Comparison of ENCODE assay signal across 22 mouse cellular contexts in the genomic region with DNA sequence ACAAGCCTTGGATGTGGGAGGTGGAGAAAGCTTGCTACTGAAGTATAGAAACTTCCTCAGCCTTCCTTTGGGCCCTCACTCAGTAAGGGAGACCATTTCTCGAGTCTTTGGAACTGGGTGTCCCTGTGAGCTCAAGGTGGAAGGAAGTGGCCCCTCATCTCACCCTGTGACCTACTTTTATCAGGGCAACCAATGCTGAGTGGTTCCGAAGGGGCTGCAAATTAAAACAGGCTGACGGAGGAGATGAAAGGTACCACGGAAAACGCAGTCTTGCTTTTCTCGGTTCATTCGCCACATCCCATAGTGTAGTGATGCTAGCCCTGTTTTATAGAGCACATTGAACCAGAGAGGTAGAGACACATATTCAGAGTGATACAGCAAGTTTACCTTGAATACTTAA.
DNase-seq lines count a peak whose midpoint lies in the region; ATAC-seq and TF ChIP-seq lines count a peak whose summit lies in the region.
"Had no signal": no experiment of that assay in that cellular context is flagged by ENCODE, and none has a peak within 500 bp of the region (broad histone marks: within the 10 kb centered on the region; RNA-seq: fewer than 3 reads in every experiment).

No protein-coding gene starts in this region.

- no peaks in the 10 kb centered on the region for H3K9me3 ChIP-seq in forebrain, embryonic 10.5 days
- H3K9me3 ChIP-seq in forebrain, postnatal 0 days (ENCODE audit: low read length): no peaks in the 10 kb centered on the region
- H3K9me3 ChIP-seq in embryonic facial prominence, embryonic 10.5 days: no peaks in the 10 kb centered on the region
- H3K9me3 ChIP-seq: forebrain, embryonic 15.5 days; heart, embryonic 15.5 days; hindbrain, embryonic 15.5 days had no signal

- no peak for DNase-seq in forebrain, embryonic 10.5 days (ENCODE audit: extremely low spot score, low spot score)
- DNase-seq in forebrain, postnatal 0 days: no peak
- no peak for DNase-seq in embryonic facial prominence, embryonic 10.5 days (ENCODE audit: low spot score)
- peak; percentile 35 to 38 for DNase-seq in thymus, postnatal 10 days (ENCODE audit: low spot score in 2 of 2)
- peak; percentile 44 for DNase-seq in thymus, postnatal 4 days
- DNase-seq in frontal cortex, postnatal 36 days (ENCODE audit: low spot score in 2 of 2): no peak
- no peak for DNase-seq in adrenal gland, postnatal 10 days
- DNase-seq: adrenal gland, adult 8-10 months; B cell, adult 2 months; cerebellum, adult 11 months; cerebellum, adult 8-10 months; cerebellum, postnatal 14 days; gastrocnemius, postnatal 14 days; heart, adult 2 months; heart, postnatal 14 days had no signal

- H3K4me2 ChIP-seq in forebrain, postnatal 0 days (ENCODE audit: low read depth): no peak overlapping the region
- H3K4me2 ChIP-seq: forebrain, embryonic 15.5 days; heart, embryonic 11.5 days; heart, embryonic 15.5 days; hindbrain, embryonic 15.5 days had no signal

- H3K36me3 ChIP-seq in forebrain, embryonic 10.5 days (replicated peaks): no peaks in the 10 kb centered on the region
- no peaks in the 10 kb centered on the region for H3K36me3 ChIP-seq in forebrain, postnatal 0 days (ENCODE audit: insufficient read depth)
- no peaks in the 10 kb centered on the region for H3K36me3 ChIP-seq in embryonic facial prominence, embryonic 10.5 days (replicated peaks)
- H3K36me3 ChIP-seq: forebrain, embryonic 15.5 days; G1E; heart, embryonic 15.5 days; hindbrain, embryonic 15.5 days had no signal

- peak overlapping the region; percentile 32 for H3K27ac ChIP-seq in forebrain, embryonic 10.5 days
- no peak overlapping the region for H3K27ac ChIP-seq in forebrain, postnatal 0 days (ENCODE audit: low read depth, low read length)
- 0 out of 2 replicates have a peak overlapping the region, but pooled peaks have one; percentile 49 for H3K27ac ChIP-seq in embryonic facial prominence, embryonic 10.5 days (replicated peaks)
- H3K27ac ChIP-seq: forebrain, embryonic 15.5 days; heart, adult 2 months; heart, embryonic 15.5 days; hindbrain, embryonic 15.5 days had no signal

- peaks cover 40% of the 10 kb centered on the region for H3K4me1 ChIP-seq in forebrain, embryonic 10.5 days
- no peaks in the 10 kb centered on the region for H3K4me1 ChIP-seq in forebrain, postnatal 0 days (ENCODE audit: insufficient read depth)
- peaks cover 51% of the 10 kb centered on the region for H3K4me1 ChIP-seq in embryonic facial prominence, embryonic 10.5 days
- H3K4me1 ChIP-seq: forebrain, embryonic 15.5 days had no signal

- no peak overlapping the region for H3K9ac ChIP-seq in forebrain, postnatal 0 days
- H3K9ac ChIP-seq: forebrain, embryonic 15.5 days; heart, embryonic 15.5 days; hindbrain, embryonic 15.5 days had no signal

- ATAC-seq in forebrain, postnatal 0 days: no peak
- ATAC-seq: CD4-positive, CD25-positive, alpha-beta regulatory T cell, adult 4 months; forebrain, embryonic 15.5 days had no signal

- WGBS in forebrain, embryonic 10.5 days: 79% methylated on average over 7 of the region's 7 CpGs
- WGBS in forebrain, postnatal 0 days: 82% methylated on average over 7 of the region's 7 CpGs
- WGBS in embryonic facial prominence, embryonic 10.5 days: 58% methylated on average over 7 of the region's 7 CpGs

- no peak for TF ChIP-seq CTCF in forebrain, postnatal 0 days (IDR thresholded peaks at IDR 0.05; ENCODE audit: low read depth)

- no peak overlapping the region for H3K4me3 ChIP-seq in forebrain, embryonic 10.5 days
- no peak overlapping the region for H3K4me3 ChIP-seq in forebrain, postnatal 0 days (ENCODE audit: low read depth, low read length)
- H3K4me3 ChIP-seq in embryonic facial prominence, embryonic 10.5 days: no peak overlapping the region
- H3K4me3 ChIP-seq: erythroblast, embryonic 14.5 days; forebrain, embryonic 15.5 days; heart, adult 2 months; heart, embryonic 15.5 days; hindbrain, embryonic 15.5 days had no signal

- no peaks in the 10 kb centered on the region; the same call in 1 of the 2 replicates for H3K27me3 ChIP-seq in forebrain, embryonic 10.5 days (ENCODE audit: poor library complexity, severe bottlenecking)
- H3K27me3 ChIP-seq in forebrain, postnatal 0 days (ENCODE audit: insufficient read depth, low read length): no peaks in the 10 kb centered on the region
- H3K27me3 ChIP-seq in embryonic facial prominence, embryonic 10.5 days (replicated peaks; ENCODE audit: low read depth, poor library complexity, severe bottlenecking): no peaks in the 10 kb centered on the region; the same call in 1 of the 2 replicates
- H3K27me3 ChIP-seq: forebrain, embryonic 15.5 days; heart, embryonic 15.5 days; hindbrain, embryonic 15.5 days had no signal

Comparison
In these comparisons a context has a peak if more than half of its experiments do, and no peak if none do; other contexts are left out.
1. DNase-seq: peak in thymus, postnatal 10 days (2 of 2) and thymus, postnatal 4 days (single experiment); none in forebrain, embryonic 10.5 days (single experiment), forebrain, postnatal 0 days (single experiment), embryonic facial prominence, embryonic 10.5 days (single experiment), frontal cortex, postnatal 36 days (0 of 2) and adrenal gland, postnatal 10 days (single experiment).